Mouse (Mus musculus) mature B cell (primary cell): ENCODE results near the gene Thsd4.

ENCODE experiments used
- in situ Hi-C: fragments of 300-500 bp; cut with MboI; formaldehyde crosslinking; loops from 2 replicates; pipeline ENCODE4 v1.14.3; 2019

Gene Thsd4

GRCm38 (mm10) chr9:60071620-60072263 is 450.1 kb downstream of the Thsd4 start:
- in situ Hi-C loops, result no loop called here

- in situ Hi-C loops, result no loop called here
Measured at GRCm38 (mm10) chr9:60067241-60067640, 454.6 kb downstream of the Thsd4 start.

- in situ Hi-C loops, result no loop called here
Measured at GRCm38 (mm10) chr9:60065184-60065583, 456.7 kb downstream of the Thsd4 start.

- in situ Hi-C loops, result no loop called here
Measured at GRCm38 (mm10) chr9:60063191-60063720, 458.6 kb downstream of the Thsd4 start.

GRCm38 (mm10) chr9:60056131-60056530 is 465.7 kb downstream of the Thsd4 start:
- in situ Hi-C loops, result no loop called here

- in situ Hi-C loops, result no loop called here
Measured at GRCm38 (mm10) chr9:60054951-60055350, 466.9 kb downstream of the Thsd4 start.

- in situ Hi-C loops, result no loop called here
Measured at GRCm38 (mm10) chr9:60053117-60053516, 468.7 kb downstream of the Thsd4 start.

GRCm38 (mm10) chr9:60052415-60052814 is 469.4 kb downstream of the Thsd4 start:
- in situ Hi-C loops, result no loop called here

- in situ Hi-C loops, result no loop called here
Measured at GRCm38 (mm10) chr9:60043175-60043574, 478.7 kb downstream of the Thsd4 start.

- in situ Hi-C loops, result no loop called here
Measured at GRCm38 (mm10) chr9:60034883-60035282, 487.0 kb downstream of the Thsd4 start.

GRCm38 (mm10) chr9:60027234-60027633 is 494.6 kb downstream of the Thsd4 start:
- in situ Hi-C loops, result no loop called here

GRCm38 (mm10) chr9:60026795-60027194 is 495.1 kb downstream of the Thsd4 start:
- in situ Hi-C loops, result no loop called here

- in situ Hi-C loops, result no loop called here
Measured at GRCm38 (mm10) chr9:60025919-60026318, 495.9 kb downstream of the Thsd4 start.

- in situ Hi-C loops, result no loop called here
Measured at GRCm38 (mm10) chr9:60024971-60025370, 496.9 kb downstream of the Thsd4 start.

- in situ Hi-C loops, result no loop called here
Measured at GRCm38 (mm10) chr9:60024545-60024944, 497.3 kb downstream of the Thsd4 start.

- in situ Hi-C loops, result no loop called here
Measured at GRCm38 (mm10) chr9:60022331-60022730, 499.5 kb downstream of the Thsd4 start.

GRCm38 (mm10) chr9:60020444-60020843 is 501.4 kb downstream of the Thsd4 start:
- in situ Hi-C loops, result no loop called here

- in situ Hi-C loops, result no loop called here
Measured at GRCm38 (mm10) chr9:60010285-60010684, 511.6 kb downstream of the Thsd4 start.

GRCm38 (mm10) chr9:60008936-60009335 is 512.9 kb downstream of the Thsd4 start:
- in situ Hi-C loops, result no loop called here

GRCm38 (mm10) chr9:60002323-60002722 is 519.5 kb downstream of the Thsd4 start:
- in situ Hi-C loops, result no loop called here

GRCm38 (mm10) chr9:60001444-60001843 is 520.4 kb downstream of the Thsd4 start:
- in situ Hi-C loops, result no loop called here

GRCm38 (mm10) chr9:59997725-59998124 is 524.1 kb downstream of the Thsd4 start:
- in situ Hi-C loops, result no loop called here

- in situ Hi-C loops, result no loop called here
Measured at GRCm38 (mm10) chr9:59991407-59991806, 530.4 kb downstream of the Thsd4 start.

- in situ Hi-C loops, result loop anchor here (10.0 kb wide), 1 partner anchor 275 kb away; no protein-coding TSS in a partner anchor
Measured at GRCm38 (mm10) chr9:59989864-59990263, 532.0 kb downstream of the Thsd4 start.
